9 mouse cellular contexts compared by ENCODE assay signal in genomic region chr2:165899923-165900322, GRCm38 (mm10). TPM values are rescaled to one million over a fixed set of nuclear protein-coding genes. Genes with fewer than 3 reads are reported as not detected.
DNase-seq lines count a peak whose midpoint lies in the region; ATAC-seq lines count a peak whose summit lies in the region.
"Had no signal": no experiment of that assay in that cellular context is flagged by ENCODE, and none has a peak within 500 bp of the region (broad histone marks: within the 10 kb centered on the region; RNA-seq: fewer than 3 reads in every experiment).

No protein-coding gene starts in this region.

- 31% methylated on average over 3 of the region's 3 CpGs for WGBS in forebrain, embryonic 12.5 days
- WGBS in forebrain, embryonic 15.5 days, result 28% methylated on average over 3 of the region's 3 CpGs
- 33% methylated on average over 3 of the region's 3 CpGs for WGBS in midbrain, embryonic 11.5 days
- 24% methylated on average over 3 of the region's 3 CpGs for WGBS in midbrain, embryonic 15.5 days
- WGBS in limb, embryonic 11.5 days, result 19% methylated on average over 3 of the region's 3 CpGs
- WGBS in stomach, embryonic 14.5 days, result 18% methylated on average over 3 of the region's 3 CpGs

- H3K4me3 ChIP-seq in forebrain, embryonic 12.5 days (replicated peaks), result no peak overlapping the region
- H3K4me3 ChIP-seq in forebrain, embryonic 15.5 days, result no peak overlapping the region
- no peak overlapping the region for H3K4me3 ChIP-seq in midbrain, embryonic 11.5 days (ENCODE audit: low read depth, low read length)
- no peak overlapping the region for H3K4me3 ChIP-seq in midbrain, embryonic 15.5 days
- no peak overlapping the region for H3K4me3 ChIP-seq in limb, embryonic 11.5 days (ENCODE audit: low read depth, low read length)
- H3K4me3 ChIP-seq in stomach, embryonic 14.5 days (ENCODE audit: low read depth, low read length), result no peak overlapping the region

- peak overlapping the region; percentile 38; the same call in 1 of the 2 replicates for H3K9ac ChIP-seq in forebrain, embryonic 12.5 days
- no peak overlapping the region for H3K9ac ChIP-seq in forebrain, embryonic 15.5 days (replicated peaks)
- H3K9ac ChIP-seq in midbrain, embryonic 11.5 days (ENCODE audit: low read length), result peak overlapping the region; percentile 46; the same call in 1 of the 2 replicates
- H3K9ac ChIP-seq in midbrain, embryonic 15.5 days, result no peak overlapping the region
- H3K9ac ChIP-seq in limb, embryonic 11.5 days (ENCODE audit: low read length), result no peak overlapping the region
- H3K9ac ChIP-seq in stomach, embryonic 14.5 days (replicated peaks; ENCODE audit: low read depth, low read length), result no peak overlapping the region

- DNase-seq in midbrain, embryonic 11.5 days (ENCODE audit: low spot score, missing footprints), result peak; percentile 91
- DNase-seq in limb, embryonic 11.5 days (ENCODE audit: low spot score), result peak; percentile 28
- DNase-seq in frontal cortex, postnatal 10 days (ENCODE audit: low spot score in 2 of 2), result no peak
- no peak for DNase-seq in left cerebral cortex, postnatal 10 days (ENCODE audit: extremely low spot score in 1 of 2, low spot score in 2 of 2)
- DNase-seq: B cell, adult 2 months had no signal

- intact Hi-C loops in left cerebral cortex, postnatal 10 days (cut with DNase I), result no loop called here

- no peaks in the 10 kb centered on the region for H3K9me3 ChIP-seq in forebrain, embryonic 12.5 days
- no peaks in the 10 kb centered on the region for H3K9me3 ChIP-seq in forebrain, embryonic 15.5 days
- no peaks in the 10 kb centered on the region for H3K9me3 ChIP-seq in midbrain, embryonic 11.5 days (ENCODE audit: control insufficient read depth, low read length)
- no peaks in the 10 kb centered on the region for H3K9me3 ChIP-seq in midbrain, embryonic 15.5 days
- no peaks in the 10 kb centered on the region for H3K9me3 ChIP-seq in limb, embryonic 11.5 days (ENCODE audit: control insufficient read depth, low read length)
- H3K9me3 ChIP-seq in stomach, embryonic 14.5 days (ENCODE audit: control insufficient read depth, low read depth, low read length), result no peaks in the 10 kb centered on the region

- H3K36me3 ChIP-seq in forebrain, embryonic 12.5 days (replicated peaks), result no peaks in the 10 kb centered on the region
- H3K36me3 ChIP-seq in forebrain, embryonic 15.5 days, result no peaks in the 10 kb centered on the region
- no peaks in the 10 kb centered on the region for H3K36me3 ChIP-seq in midbrain, embryonic 11.5 days (ENCODE audit: control insufficient read depth, insufficient read depth, low read length)
- no peaks in the 10 kb centered on the region for H3K36me3 ChIP-seq in midbrain, embryonic 15.5 days (replicated peaks)
- no peaks in the 10 kb centered on the region for H3K36me3 ChIP-seq in limb, embryonic 11.5 days (ENCODE audit: control insufficient read depth, insufficient read depth, low read length)
- H3K36me3 ChIP-seq in stomach, embryonic 14.5 days (ENCODE audit: control insufficient read depth, insufficient read depth, low read length), result no peaks in the 10 kb centered on the region

- H3K27me3 ChIP-seq in forebrain, embryonic 12.5 days, result no peaks in the 10 kb centered on the region
- no peaks in the 10 kb centered on the region for H3K27me3 ChIP-seq in forebrain, embryonic 15.5 days
- H3K27me3 ChIP-seq in midbrain, embryonic 11.5 days (ENCODE audit: control insufficient read depth, insufficient read depth, low read length), result no peaks in the 10 kb centered on the region
- H3K27me3 ChIP-seq in midbrain, embryonic 15.5 days (replicated peaks), result no peaks in the 10 kb centered on the region; the same call in 1 of the 2 replicates
- H3K27me3 ChIP-seq in limb, embryonic 11.5 days (ENCODE audit: control insufficient read depth, insufficient read depth, low read length), result no peaks in the 10 kb centered on the region
- no peaks in the 10 kb centered on the region for H3K27me3 ChIP-seq in stomach, embryonic 14.5 days (ENCODE audit: control insufficient read depth, insufficient read depth, low read length)

- ATAC-seq in forebrain, embryonic 12.5 days (ENCODE audit: low FRiP score), result no peak
- no peak for ATAC-seq in forebrain, embryonic 15.5 days (replicated peaks)
- ATAC-seq in midbrain, embryonic 11.5 days (ENCODE audit: low FRiP score), result no peak
- no peak for ATAC-seq in midbrain, embryonic 15.5 days (replicated peaks)
- ATAC-seq in limb, embryonic 11.5 days (ENCODE audit: insufficient number of reproducible peaks, low FRiP score, low TSS enrichment, low read depth), result no peak
- ATAC-seq in stomach, embryonic 14.5 days (ENCODE audit: insufficient number of reproducible peaks, insufficient read depth, low FRiP score, low read depth), result no peak

- H3K4me2 ChIP-seq in forebrain, embryonic 12.5 days, result peak overlapping the region; percentile 21; the same call in 1 of the 2 replicates
- no peak overlapping the region for H3K4me2 ChIP-seq in forebrain, embryonic 15.5 days (replicated peaks)
- peak overlapping the region; percentile 23; the same call in 1 of the 2 replicates for H3K4me2 ChIP-seq in midbrain, embryonic 11.5 days
- no peak overlapping the region for H3K4me2 ChIP-seq in midbrain, embryonic 15.5 days
- H3K4me2 ChIP-seq in limb, embryonic 11.5 days (ENCODE audit: low read depth, severe bottlenecking), result peak overlapping the region; percentile 28; the same call in 1 of the 2 replicates
- peak overlapping the region; percentile 22; the same call in 1 of the 2 replicates for H3K4me2 ChIP-seq in stomach, embryonic 14.5 days (replicated peaks; ENCODE audit: low read depth, low read length)

- H3K27ac ChIP-seq in forebrain, embryonic 12.5 days, result peak overlapping the region; percentile 84; the same call in 1 of the 2 replicates
- H3K27ac ChIP-seq in forebrain, embryonic 15.5 days (replicated peaks), result no peak overlapping the region
- peak overlapping the region; percentile 67; the same call in 1 of the 2 replicates for H3K27ac ChIP-seq in midbrain, embryonic 11.5 days (ENCODE audit: low read depth, low read length)
- H3K27ac ChIP-seq in midbrain, embryonic 15.5 days, result no peak overlapping the region
- peak overlapping the region; percentile 84 for H3K27ac ChIP-seq in limb, embryonic 11.5 days (replicated peaks; ENCODE audit: low read depth, low read length)
- peak overlapping the region; percentile 80 for H3K27ac ChIP-seq in stomach, embryonic 14.5 days (ENCODE audit: low read length)

- peaks cover 32% of the 10 kb centered on the region for H3K4me1 ChIP-seq in forebrain, embryonic 12.5 days
- peaks cover 13% of the 10 kb centered on the region for H3K4me1 ChIP-seq in forebrain, embryonic 15.5 days
- H3K4me1 ChIP-seq in midbrain, embryonic 11.5 days (ENCODE audit: control insufficient read depth, insufficient read depth, low read length), result peaks cover 24% of the 10 kb centered on the region
- H3K4me1 ChIP-seq in midbrain, embryonic 15.5 days, result peaks cover 11% of the 10 kb centered on the region
- H3K4me1 ChIP-seq in limb, embryonic 11.5 days (ENCODE audit: control insufficient read depth, insufficient read depth, low read length), result peaks cover 22% of the 10 kb centered on the region
- peaks cover 24% of the 10 kb centered on the region; the same call in 1 of the 2 replicates for H3K4me1 ChIP-seq in stomach, embryonic 14.5 days (ENCODE audit: control insufficient read depth, insufficient read depth, low read length)

RNA-seq across cellular contexts. Expression of gene Zmynd8, which starts 1.1 kb away (rescaled TPM):
- polyA plus RNA-seq in forebrain, embryonic 12.5 days (2016; fragmentation: Nextera tagmentation; extraction: Ambion mirVana), result 67.6 and 71.5 TPM in 2 replicates
- 81.0 and 85.9 TPM in 2 replicates for polyA plus RNA-seq in forebrain, embryonic 15.5 days (2015; fragmentation: Nextera tagmentation; extraction: Ambion mirVana)
- polyA plus RNA-seq in midbrain, embryonic 11.5 days (2014; fragmentation: Nextera tagmentation; extraction: Ambion mirVana), result 43.1 and 45.6 TPM in 2 replicates
- polyA plus RNA-seq in midbrain, embryonic 15.5 days (2015; fragmentation: Nextera tagmentation; extraction: Ambion mirVana), result 89.8 and 93.3 TPM in 2 replicates
- polyA plus RNA-seq in limb, embryonic 11.5 days (2014; fragmentation: Nextera tagmentation; extraction: Ambion mirVana), result 43.5 and 46.9 TPM in 2 replicates
- 53.1 and 57.6 TPM in 2 replicates for polyA plus RNA-seq in stomach, embryonic 14.5 days (2014; fragmentation: Nextera tagmentation; extraction: Ambion mirVana)
- 100 to 1,000 TPM; 101 to 104 TPM for total RNA-seq in left cerebral cortex, postnatal 10 days (2021)

Comparison
In these comparisons a context has a peak if more than half of its experiments do, and no peak if none do; other contexts are left out.
1. H3K27ac ChIP-seq: peak in forebrain, embryonic 12.5 days (single experiment), midbrain, embryonic 11.5 days (single experiment), limb, embryonic 11.5 days (single experiment) and stomach, embryonic 14.5 days (single experiment); none in forebrain, embryonic 15.5 days (single experiment) and midbrain, embryonic 15.5 days (single experiment).
2. H3K4me2 ChIP-seq: peak in forebrain, embryonic 12.5 days (single experiment), midbrain, embryonic 11.5 days (single experiment), limb, embryonic 11.5 days (single experiment) and stomach, embryonic 14.5 days (single experiment); none in forebrain, embryonic 15.5 days (single experiment) and midbrain, embryonic 15.5 days (single experiment).
3. H3K9ac ChIP-seq: peak in forebrain, embryonic 12.5 days (single experiment) and midbrain, embryonic 11.5 days (single experiment); none in forebrain, embryonic 15.5 days (single experiment), midbrain, embryonic 15.5 days (single experiment), limb, embryonic 11.5 days (single experiment) and stomach, embryonic 14.5 days (single experiment).
4. DNase-seq: peak in midbrain, embryonic 11.5 days (single experiment) and limb, embryonic 11.5 days (single experiment); none in frontal cortex, postnatal 10 days (0 of 2) and left cerebral cortex, postnatal 10 days (0 of 2).